Mouse (Mus musculus) myocyte (in vitro differentiated cells): ENCODE results near the gene Sh3pxd2a. TPM values are rescaled to one million over a fixed set of nuclear protein-coding genes. Genes with fewer than 3 reads are reported as not detected.

Experiments
- H3K27me3 ChIP-seq: one replicate; pipeline ENCODE4 v1.6.1; 2011; ENCODE audit not compliant: control insufficient read depth, insufficient read depth, insufficient read length
- H3K36me3 ChIP-seq: one replicate; pipeline ENCODE4 v1.6.1; 2011; ENCODE audit not compliant: control insufficient read depth, insufficient read depth
- H3K4me2 ChIP-seq: one replicate; pipeline ENCODE4 v1.6.1; 2011; ENCODE audit warnings: low read depth, control low read depth
- H3K4me3 ChIP-seq: one replicate; pipeline ENCODE4 v1.5.1; 2011; ENCODE audit warnings: mild to moderate bottlenecking, control low read depth, moderate library complexity
- H3K79me2 ChIP-seq: one replicate; pipeline ENCODE4 v1.6.1; 2011; ENCODE audit not compliant: control insufficient read depth, insufficient read depth
- H3ac ChIP-seq: one replicate; pipeline ENCODE4 v1.6.1; 2011; ENCODE audit not compliant: control insufficient read depth, insufficient read length
- CEBPB ChIP-seq: IDR thresholded peaks from 2 replicates; pipeline ENCODE4 v1.6.1; 2011; ENCODE audit warnings: mild to moderate bottlenecking, moderate library complexity; ENCODE audit not compliant: poor library complexity, insufficient read depth, severe bottlenecking
- E2F4 ChIP-seq: IDR thresholded peaks from one replicate; pipeline ENCODE4 v1.6.1; 2011; ENCODE audit warnings: mild to moderate bottlenecking, control low read depth, moderate library complexity; ENCODE audit not compliant: insufficient read depth
- MAX ChIP-seq: IDR thresholded peaks from one replicate; pipeline ENCODE4 v1.6.1; 2011; ENCODE audit warnings: low read depth, mild to moderate bottlenecking, control low read depth
- MYOD1 ChIP-seq, 3 experiments: IDR thresholded peaks; one replicate each; pipeline ENCODE4 v1.6.1; 2011; ENCODE audit warnings: control low read depth in 2 of 3, low read depth in 2 of 3, mild to moderate bottlenecking in 2 of 3, moderate library complexity in 1 of 3; ENCODE audit not compliant: insufficient read length in 2 of 3, control insufficient read depth in 1 of 3
- MYOG ChIP-seq, 3 experiments: IDR thresholded peaks; one replicate each; pipeline ENCODE4 v1.6.1; 2011; ENCODE audit warnings: control low read depth in 2 of 3, low read depth in 2 of 3, mild to moderate bottlenecking in 2 of 3; ENCODE audit not compliant: insufficient read length in 2 of 3, control insufficient read depth in 1 of 3, insufficient read depth in 1 of 3
- POLR2A ChIP-seq: IDR thresholded peaks from one replicate; pipeline ENCODE4 v1.6.1; 2011; ENCODE audit warnings: low read depth, mild to moderate bottlenecking, control low read depth, moderate library complexity; ENCODE audit not compliant: insufficient read length
- POLR2AphosphoS2 ChIP-seq: IDR thresholded peaks from one replicate; pipeline ENCODE4 v1.6.1; 2011; ENCODE audit warnings: low read depth, control low read depth; ENCODE audit not compliant: insufficient read length
- REST ChIP-seq: IDR thresholded peaks from one replicate; pipeline ENCODE4 v1.6.1; 2011; ENCODE audit warnings: mild to moderate bottlenecking, control low read depth, moderate library complexity; ENCODE audit not compliant: insufficient read depth, insufficient read length
- SRF ChIP-seq: IDR thresholded peaks from one replicate; pipeline ENCODE4 v1.6.1; 2011; ENCODE audit warnings: low read depth; ENCODE audit not compliant: control insufficient read depth, insufficient read length
- TCF12 ChIP-seq: IDR thresholded peaks from one replicate; pipeline ENCODE4 v1.6.1; 2011; ENCODE audit warnings: mild to moderate bottlenecking, control low read depth; ENCODE audit not compliant: poor library complexity, insufficient read depth, severe bottlenecking
- TCF3 ChIP-seq: IDR thresholded peaks from one replicate; pipeline ENCODE4 v1.6.1; 2011; ENCODE audit warnings: low read depth, control low read depth; ENCODE audit not compliant: insufficient read length
- USF1 ChIP-seq: IDR thresholded peaks from one replicate; pipeline ENCODE4 v1.6.1; 2011; ENCODE audit warnings: low read depth, mild to moderate bottlenecking, control low read depth, moderate library complexity
- polyA plus RNA-seq: library from polyadenylated mRNA; unstranded; fragments of >200 nt; fragmentation: generic; extraction: Trizol; gene quantifications from one replicate; pipeline ENCODE4 v1.2.1, GENCODE M21; 2012; ENCODE audit warnings: missing spikeins

Sh3pxd2a gene
- polyA plus RNA-seq, 1 experiment: 59.5 TPM

- H3K4me3 ChIP-seq: no peak overlapping the region
- no peaks in the 10 kb centered on the region for H3K27me3 ChIP-seq
- H3K79me2 ChIP-seq: no peaks in the 10 kb centered on the region
- TF ChIP-seq USF1 (no peak), TCF12 (no peak), MAX (no peak), E2F4 (no peak), POLR2AphosphoS2 (no peak), MYOG (IDR thresholded peaks at IDR 0.05; ENCODE audit: control insufficient read depth in 1 of 3, insufficient read depth in 1 of 3, insufficient read length in 2 of 3, low read depth in 2 of 3) (no peak), SRF (no peak), REST (no peak), TCF3 (no peak), POLR2A (no peak), CEBPB (no peak), MYOD1 (IDR thresholded peaks at IDR 0.05; ENCODE audit: control insufficient read depth in 1 of 3, insufficient read length in 2 of 3, low read depth in 2 of 3) (no peak)
- H3ac ChIP-seq: no peak overlapping the region
- H3K36me3 ChIP-seq: peaks cover 34% of the 10 kb centered on the region
- H3K4me2 ChIP-seq: no peak overlapping the region
Observed at GRCm38 (mm10) chr19:47280894-47281293, 183.3 kb downstream of the Sh3pxd2a start.

- peak overlapping the region; percentile 26 for H3K4me2 ChIP-seq
Observed at GRCm38 (mm10) chr19:47279788-47280532, 184.2 kb downstream of the Sh3pxd2a start.

GRCm38 (mm10) chr19:47279372-47279771, 184.8 kb downstream of the Sh3pxd2a start:
- peak overlapping the region; percentile 26 for H3K4me2 ChIP-seq
- TF ChIP-seq REST: no peak
- TF ChIP-seq E2F4: no peak
- no peak for TF ChIP-seq POLR2AphosphoS2
- TF ChIP-seq SRF: no peak
- no peak for TF ChIP-seq MYOG (IDR thresholded peaks at IDR 0.05; ENCODE audit: control insufficient read depth in 1 of 3, insufficient read depth in 1 of 3, insufficient read length in 2 of 3, low read depth in 2 of 3)
- TF ChIP-seq MYOD1 (IDR thresholded peaks at IDR 0.05; ENCODE audit: control insufficient read depth in 1 of 3, insufficient read length in 2 of 3, low read depth in 2 of 3): no peak
- TF ChIP-seq CEBPB: no peak
- TF ChIP-seq TCF3: no peak
- no peak for TF ChIP-seq USF1
- no peak for TF ChIP-seq POLR2A
- no peak for TF ChIP-seq MAX
- TF ChIP-seq TCF12: no peak
- no peaks in the 10 kb centered on the region for H3K27me3 ChIP-seq
- H3K36me3 ChIP-seq: peaks cover 23% of the 10 kb centered on the region
- H3K79me2 ChIP-seq: no peaks in the 10 kb centered on the region
- no peak overlapping the region for H3K4me3 ChIP-seq
- no peak overlapping the region for H3ac ChIP-seq

More at GRCm38 (mm10) chr19:47279788-47280532, 184.2 kb downstream of the Sh3pxd2a start:
- no peaks in the 10 kb centered on the region for H3K79me2 ChIP-seq
- H3K27me3 ChIP-seq: no peaks in the 10 kb centered on the region
- H3K4me3 ChIP-seq: no peak overlapping the region
- H3ac ChIP-seq: no peak overlapping the region
- peaks cover 26% of the 10 kb centered on the region for H3K36me3 ChIP-seq
- TF ChIP-seq POLR2AphosphoS2 (peak; percentile 12), USF1 (no peak), MYOD1 (IDR thresholded peaks at IDR 0.05; ENCODE audit: control insufficient read depth in 1 of 3, insufficient read length in 2 of 3, low read depth in 2 of 3) (peak in 1 of 3 experiments; percentile 16), POLR2A (no peak), CEBPB (no peak), E2F4 (no peak), TCF3 (no peak), MYOG (IDR thresholded peaks at IDR 0.05; ENCODE audit: control insufficient read depth in 1 of 3, insufficient read depth in 1 of 3, insufficient read length in 2 of 3, low read depth in 2 of 3) (no peak), SRF (no peak)

- H3K27me3 ChIP-seq: no peaks in the 10 kb centered on the region
- H3K36me3 ChIP-seq: peaks cover 22% of the 10 kb centered on the region
- H3K4me2 ChIP-seq: no peak overlapping the region
- TF ChIP-seq SRF: no peak
- TF ChIP-seq CEBPB: no peak
- TF ChIP-seq MYOD1 (IDR thresholded peaks at IDR 0.05; ENCODE audit: control insufficient read depth in 1 of 3, insufficient read length in 2 of 3, low read depth in 2 of 3): peak in 2 of 3 experiments; percentile 21 to 62
- TF ChIP-seq REST: no peak
- TF ChIP-seq TCF3: no peak
- no peak for TF ChIP-seq TCF12
- TF ChIP-seq MYOG (IDR thresholded peaks at IDR 0.05; ENCODE audit: control insufficient read depth in 1 of 3, insufficient read depth in 1 of 3, insufficient read length in 2 of 3, low read depth in 2 of 3): peak in 2 of 3 experiments; percentile 8 to 65
- H3ac ChIP-seq: no peak overlapping the region
- no peak overlapping the region for H3K4me3 ChIP-seq
- no peaks in the 10 kb centered on the region for H3K79me2 ChIP-seq
Observed at GRCm38 (mm10) chr19:47276730-47277129, 187.5 kb downstream of the Sh3pxd2a start.
